Mouse (Mus musculus) heart, postnatal 0 days (tissue): ENCODE data around the gene Ostf1.

Source experiments
- CTCF ChIP-seq: IDR thresholded peaks from 2 replicates; pipeline ENCODE4 v1.5.1; 2016; ENCODE audit warnings: antibody characterized with exemption, control low read depth, low read depth
- EP300 ChIP-seq: IDR thresholded peaks from 2 replicates; pipeline ENCODE4 v1.6.1; 2016; ENCODE audit warnings: antibody characterized with exemption, low read depth

DNA sequence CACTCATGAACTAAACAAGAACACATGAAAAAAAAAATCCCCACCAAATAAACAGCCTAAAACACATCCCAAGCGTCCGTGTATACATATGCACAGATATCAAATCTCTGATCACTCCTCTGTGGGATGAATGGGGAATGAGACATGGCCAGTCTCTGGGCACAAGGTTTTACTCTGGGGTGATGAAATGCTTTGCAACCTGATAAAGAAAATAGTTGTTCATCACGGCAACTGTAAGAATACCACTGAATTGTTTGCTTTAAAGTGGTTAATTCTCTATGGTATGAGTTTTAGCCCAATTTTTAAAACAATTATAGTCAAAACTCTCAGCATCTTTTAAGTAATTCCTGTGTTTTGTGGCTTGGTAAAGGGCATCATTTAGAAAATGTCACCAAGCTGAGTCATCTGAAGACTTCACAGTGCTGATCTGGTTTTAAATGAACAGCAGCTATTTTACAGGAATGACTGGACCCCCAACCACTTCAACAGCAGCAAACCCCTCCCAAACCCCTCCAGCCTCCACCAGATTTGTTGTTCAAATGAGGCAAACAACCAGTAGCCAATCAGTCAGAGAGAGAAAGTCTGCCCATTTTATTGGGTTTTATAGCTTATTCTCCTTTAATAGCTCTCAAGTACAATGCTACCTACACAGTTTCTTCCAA is 33.2 kb downstream of the Ostf1 start:
- TF ChIP-seq CTCF, result no peak
- TF ChIP-seq EP300, result no peak
